ENCODE assay signal across 16 mouse cellular contexts in genomic region chr8:35946539-35946940, GRCm38 (mm10).
DNase-seq lines count a peak whose midpoint lies in the region; ATAC-seq and TF ChIP-seq lines count a peak whose summit lies in the region.
"Had no signal": no experiment of that assay in that cellular context is flagged by ENCODE, and none has a peak within 500 bp of the region (broad histone marks: within the 10 kb centered on the region; RNA-seq: fewer than 3 reads in every experiment).

No protein-coding gene starts in this region.

- WGBS in heart, postnatal 0 days = 29% methylated on average over 1 of the region's 1 CpGs
- 36% methylated on average over 1 of the region's 1 CpGs for WGBS in midbrain, postnatal 0 days
- 38% methylated on average over 1 of the region's 1 CpGs for WGBS in midbrain, embryonic 14.5 days
- 34% methylated on average over 1 of the region's 1 CpGs for WGBS in embryonic facial prominence, embryonic 15.5 days
- WGBS in stomach, embryonic 15.5 days = 24% methylated on average over 1 of the region's 1 CpGs

- no peaks in the 10 kb centered on the region for H3K36me3 ChIP-seq in heart, postnatal 0 days (replicated peaks; ENCODE audit: control insufficient read depth, insufficient read depth, low read length)
- H3K36me3 ChIP-seq in midbrain, postnatal 0 days (ENCODE audit: insufficient read depth, low read length) = no peaks in the 10 kb centered on the region
- H3K36me3 ChIP-seq in midbrain, embryonic 14.5 days (ENCODE audit: control insufficient read depth, insufficient read depth, low read length) = no peaks in the 10 kb centered on the region
- no peaks in the 10 kb centered on the region for H3K36me3 ChIP-seq in embryonic facial prominence, embryonic 15.5 days
- no peaks in the 10 kb centered on the region for H3K36me3 ChIP-seq in stomach, embryonic 15.5 days
- H3K36me3 ChIP-seq: hindbrain, embryonic 13.5 days; midbrain, embryonic 12.5 days; neural tube, embryonic 15.5 days had no signal

- no peak overlapping the region for H3K9ac ChIP-seq in heart, postnatal 0 days (replicated peaks; ENCODE audit: low read depth, low read length)
- H3K9ac ChIP-seq in midbrain, postnatal 0 days (replicated peaks; ENCODE audit: low read length, poor library complexity, severe bottlenecking) = no peak overlapping the region
- no peak overlapping the region for H3K9ac ChIP-seq in midbrain, embryonic 14.5 days (replicated peaks; ENCODE audit: low read length)
- no peak overlapping the region for H3K9ac ChIP-seq in embryonic facial prominence, embryonic 15.5 days
- H3K9ac ChIP-seq in stomach, embryonic 15.5 days = no peak overlapping the region
- H3K9ac ChIP-seq: forebrain, embryonic 13.5 days; hindbrain, embryonic 13.5 days; midbrain, embryonic 12.5 days; neural tube, embryonic 15.5 days had no signal

- TF ChIP-seq EP300 in heart, postnatal 0 days (IDR thresholded peaks at IDR 0.05; ENCODE audit: low read depth) = no peak

- intact Hi-C loops in heart, postnatal 10 days (cut with DNase I) = no loop called here

- no peak for ATAC-seq in heart, postnatal 0 days (ENCODE audit: insufficient read depth, low read depth)
- no peak for ATAC-seq in midbrain, postnatal 0 days (ENCODE audit: low FRiP score)
- no peak for ATAC-seq in midbrain, embryonic 14.5 days (ENCODE audit: low FRiP score, low TSS enrichment)
- no peak for ATAC-seq in embryonic facial prominence, embryonic 15.5 days (ENCODE audit: insufficient number of reproducible peaks, low FRiP score, low TSS enrichment, low read depth)
- peak; percentile 69; the same call in 1 of the 2 replicates for ATAC-seq in stomach, embryonic 15.5 days (ENCODE audit: insufficient read depth, low FRiP score, low read depth)
- no peak for ATAC-seq in frontal cortex, adult (ENCODE audit: low TSS enrichment)
- ATAC-seq: forebrain, embryonic 13.5 days had no signal

- H3K9me3 ChIP-seq in heart, postnatal 0 days (replicated peaks; ENCODE audit: control insufficient read depth, low read length) = no peaks in the 10 kb centered on the region
- no peaks in the 10 kb centered on the region for H3K9me3 ChIP-seq in midbrain, postnatal 0 days (ENCODE audit: low read length)
- no peaks in the 10 kb centered on the region for H3K9me3 ChIP-seq in midbrain, embryonic 14.5 days (ENCODE audit: control insufficient read depth, low read length)
- no peaks in the 10 kb centered on the region for H3K9me3 ChIP-seq in embryonic facial prominence, embryonic 15.5 days (replicated peaks)
- no peaks in the 10 kb centered on the region for H3K9me3 ChIP-seq in stomach, embryonic 15.5 days
- H3K9me3 ChIP-seq: forebrain, embryonic 13.5 days; hindbrain, embryonic 13.5 days; midbrain, embryonic 12.5 days; neural tube, embryonic 15.5 days had no signal

- no peak overlapping the region for H3K4me3 ChIP-seq in heart, postnatal 0 days (ENCODE audit: low read depth, low read length)
- no peak overlapping the region for H3K4me3 ChIP-seq in midbrain, postnatal 0 days (ENCODE audit: low read depth, low read length)
- H3K4me3 ChIP-seq in midbrain, embryonic 14.5 days (replicated peaks; ENCODE audit: low read depth, low read length) = no peak overlapping the region
- H3K4me3 ChIP-seq in embryonic facial prominence, embryonic 15.5 days (replicated peaks) = no peak overlapping the region
- H3K4me3 ChIP-seq in stomach, embryonic 15.5 days (replicated peaks) = no peak overlapping the region
- H3K4me3 ChIP-seq: forebrain, embryonic 13.5 days; hindbrain, embryonic 13.5 days; midbrain, embryonic 12.5 days; neural tube, embryonic 15.5 days had no signal

- H3K4me2 ChIP-seq in heart, postnatal 0 days (ENCODE audit: low read depth, low read length) = no peak overlapping the region
- no peak overlapping the region for H3K4me2 ChIP-seq in midbrain, postnatal 0 days (ENCODE audit: low read depth, low read length, poor library complexity, severe bottlenecking)
- H3K4me2 ChIP-seq in midbrain, embryonic 14.5 days (ENCODE audit: low read length) = no peak overlapping the region
- H3K4me2 ChIP-seq in embryonic facial prominence, embryonic 15.5 days (replicated peaks) = no peak overlapping the region
- no peak overlapping the region for H3K4me2 ChIP-seq in stomach, embryonic 15.5 days
- H3K4me2 ChIP-seq: forebrain, embryonic 13.5 days; hindbrain, embryonic 13.5 days; midbrain, embryonic 12.5 days; neural tube, embryonic 15.5 days had no signal

- H3K27me3 ChIP-seq in heart, postnatal 0 days (ENCODE audit: control insufficient read depth, insufficient read depth, low read length) = no peaks in the 10 kb centered on the region
- no peaks in the 10 kb centered on the region for H3K27me3 ChIP-seq in midbrain, postnatal 0 days (ENCODE audit: insufficient read depth, low read length)
- H3K27me3 ChIP-seq in midbrain, embryonic 14.5 days (ENCODE audit: control insufficient read depth, insufficient read depth, low read length) = no peaks in the 10 kb centered on the region
- H3K27me3 ChIP-seq in embryonic facial prominence, embryonic 15.5 days = no peaks in the 10 kb centered on the region
- no peaks in the 10 kb centered on the region for H3K27me3 ChIP-seq in stomach, embryonic 15.5 days (replicated peaks)
- H3K27me3 ChIP-seq: forebrain, embryonic 13.5 days; hindbrain, embryonic 13.5 days; neural tube, embryonic 15.5 days had no signal

- peaks cover 8% of the 10 kb centered on the region for H3K4me1 ChIP-seq in heart, postnatal 0 days (ENCODE audit: control insufficient read depth, insufficient read depth)
- no peaks in the 10 kb centered on the region for H3K4me1 ChIP-seq in midbrain, postnatal 0 days (ENCODE audit: insufficient read depth, low read length)
- no peaks in the 10 kb centered on the region for H3K4me1 ChIP-seq in midbrain, embryonic 14.5 days (ENCODE audit: control insufficient read depth, insufficient read depth, low read length)
- H3K4me1 ChIP-seq in embryonic facial prominence, embryonic 15.5 days = peaks cover 11% of the 10 kb centered on the region; the same call in 1 of the 2 replicates
- peaks cover 15% of the 10 kb centered on the region; the same call in 1 of the 2 replicates for H3K4me1 ChIP-seq in stomach, embryonic 15.5 days
- H3K4me1 ChIP-seq: midbrain, embryonic 12.5 days had no signal

- peak; percentile 25 for TF ChIP-seq CTCF in heart, postnatal 0 days (IDR thresholded peaks at IDR 0.05; ENCODE audit: low read depth)
- peak; percentile 26 for TF ChIP-seq CTCF in midbrain, postnatal 0 days (IDR thresholded peaks at IDR 0.05)

- no peak for DNase-seq in heart, postnatal 0 days (ENCODE audit: low spot score)
- no peak for DNase-seq in heart, postnatal 10 days
- no peak for DNase-seq in midbrain, postnatal 0 days (ENCODE audit: low spot score)
- no peak for DNase-seq in midbrain, embryonic 14.5 days
- DNase-seq in ovary, postnatal 10 days (ENCODE audit: low spot score) = no peak
- DNase-seq: gastrocnemius, postnatal 25 days; layer of hippocampus, postnatal 36 days; right cerebral cortex, postnatal 4 days; thymus, postnatal 4 days had no signal

- no peak overlapping the region for H3K27ac ChIP-seq in heart, postnatal 0 days (ENCODE audit: low read depth)
- no peak overlapping the region for H3K27ac ChIP-seq in midbrain, postnatal 0 days (ENCODE audit: low read depth, low read length)
- no peak overlapping the region for H3K27ac ChIP-seq in midbrain, embryonic 14.5 days (replicated peaks; ENCODE audit: low read depth, low read length)
- 0 out of 2 replicates have a peak overlapping the region, but pooled peaks have one; percentile 51 for H3K27ac ChIP-seq in embryonic facial prominence, embryonic 15.5 days (replicated peaks)
- H3K27ac ChIP-seq in stomach, embryonic 15.5 days = 0 out of 2 replicates have a peak overlapping the region, but pooled peaks have one; percentile 41
- H3K27ac ChIP-seq: forebrain, embryonic 13.5 days; hindbrain, embryonic 13.5 days; midbrain, embryonic 12.5 days; neural tube, embryonic 15.5 days had no signal

Comparison
In these comparisons a context has a peak if more than half of its experiments do, and no peak if none do; other contexts are left out.
1. H3K27ac ChIP-seq: peak in embryonic facial prominence, embryonic 15.5 days (single experiment) and stomach, embryonic 15.5 days (single experiment); none in heart, postnatal 0 days (single experiment), midbrain, postnatal 0 days (single experiment) and midbrain, embryonic 14.5 days (single experiment).